Mouse (Mus musculus): ENCODE results near the gene Foxc2.

Gene Foxc2

DNA sequence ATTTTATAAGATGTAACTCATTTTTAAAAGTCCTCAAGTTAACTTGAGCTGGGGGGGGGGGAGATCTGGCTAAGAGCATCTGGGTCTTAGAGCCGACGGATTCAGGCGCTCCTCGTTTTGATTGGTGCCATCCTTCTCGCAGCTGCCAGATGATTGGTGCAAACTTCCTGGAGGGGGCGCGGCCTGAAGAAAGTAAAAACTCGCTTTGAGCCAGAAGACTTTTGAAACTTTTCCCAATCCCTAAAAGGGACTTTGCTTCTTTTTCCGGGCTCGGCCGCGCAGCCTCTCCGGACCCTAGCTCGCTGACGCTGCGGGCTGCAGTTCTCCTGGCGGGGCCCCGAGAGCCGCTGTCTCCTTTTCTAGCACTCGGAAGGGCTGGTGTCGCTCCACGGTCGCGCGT, at the start of gene Foxc2:
Foxc2 (plus strand) TSS at position 224 of the 400 bp plus-strand sequence.
- peak in 1 of 2 experiments; percentile 36 for DNase-seq (ENCODE audit: low spot score in 2 of 2)

DNA sequence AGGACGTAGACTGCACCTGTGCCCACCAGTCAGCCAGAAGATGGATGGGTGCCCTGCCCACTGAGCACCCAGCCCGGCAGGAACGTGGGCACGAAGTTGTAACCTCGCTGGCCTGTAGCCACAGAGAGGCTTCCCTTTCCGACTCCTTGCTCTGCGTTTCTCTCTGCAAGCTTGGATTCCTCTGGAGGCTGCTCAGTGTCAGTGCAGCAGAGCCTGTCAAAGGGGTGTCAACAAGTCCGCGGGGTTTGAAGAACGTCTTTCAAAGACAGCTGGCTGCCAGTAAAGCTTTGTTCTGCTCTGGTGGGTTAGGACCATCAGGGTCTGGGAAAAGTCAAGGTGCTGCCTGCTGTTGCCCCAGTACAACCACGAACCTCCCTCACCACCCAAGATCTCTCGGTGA, 44.5 kb upstream of the Foxc2 start:
- DNase-seq (ENCODE audit: low spot score in 2 of 2), result no peak

GRCm38 (mm10) chr8:121072406-121073130, 43.4 kb upstream of the Foxc2 start:
- DNase-seq (ENCODE audit: low spot score in 2 of 2), result no peak

DNA sequence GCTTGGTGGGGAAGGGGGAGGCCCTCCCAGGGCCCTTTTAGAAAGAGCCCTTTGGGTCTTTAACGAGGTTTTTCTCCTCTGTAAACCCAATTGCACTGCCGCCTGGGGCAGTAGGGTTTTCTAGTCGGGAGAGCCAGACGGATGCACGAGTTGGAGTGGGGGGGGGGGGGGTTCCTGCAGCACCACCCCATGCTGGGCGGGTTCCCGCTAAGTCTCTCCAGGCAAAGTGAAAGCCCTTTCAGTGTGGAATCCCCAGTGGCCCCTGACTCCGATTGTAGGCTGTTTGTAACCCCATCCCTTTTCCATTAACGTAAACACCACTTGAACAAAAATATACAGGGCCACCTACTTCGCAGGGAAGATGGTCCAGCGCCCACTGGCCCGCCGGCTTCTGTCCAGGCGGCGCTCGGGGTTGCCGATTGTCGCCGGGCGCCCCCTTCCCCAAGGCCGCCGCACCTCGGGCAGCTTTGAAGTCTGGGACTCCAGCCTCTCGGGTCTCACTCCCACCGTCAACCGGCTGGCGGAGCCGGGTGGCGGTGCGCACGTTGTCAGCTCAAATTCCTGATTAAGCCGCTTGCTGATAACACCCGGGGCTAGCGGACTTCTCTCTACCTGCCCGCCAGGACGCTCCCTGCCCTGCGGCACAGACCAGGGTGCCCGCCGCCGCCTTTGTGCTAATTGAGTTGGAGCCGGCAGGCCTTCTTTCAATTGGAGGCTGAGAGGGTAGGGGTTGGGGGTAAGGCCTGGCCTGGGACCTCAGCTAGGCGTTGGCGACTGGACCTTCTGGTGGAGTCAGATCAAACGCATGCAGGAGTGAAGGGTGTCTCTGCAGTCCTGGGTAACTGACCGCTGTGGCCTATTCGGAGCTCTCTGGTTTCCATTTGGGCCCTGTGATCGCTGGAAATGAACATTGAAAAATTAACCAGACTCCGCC, 42.5 kb upstream of the Foxc2 start:
- no peak for DNase-seq (ENCODE audit: low spot score in 2 of 2)

DNA sequence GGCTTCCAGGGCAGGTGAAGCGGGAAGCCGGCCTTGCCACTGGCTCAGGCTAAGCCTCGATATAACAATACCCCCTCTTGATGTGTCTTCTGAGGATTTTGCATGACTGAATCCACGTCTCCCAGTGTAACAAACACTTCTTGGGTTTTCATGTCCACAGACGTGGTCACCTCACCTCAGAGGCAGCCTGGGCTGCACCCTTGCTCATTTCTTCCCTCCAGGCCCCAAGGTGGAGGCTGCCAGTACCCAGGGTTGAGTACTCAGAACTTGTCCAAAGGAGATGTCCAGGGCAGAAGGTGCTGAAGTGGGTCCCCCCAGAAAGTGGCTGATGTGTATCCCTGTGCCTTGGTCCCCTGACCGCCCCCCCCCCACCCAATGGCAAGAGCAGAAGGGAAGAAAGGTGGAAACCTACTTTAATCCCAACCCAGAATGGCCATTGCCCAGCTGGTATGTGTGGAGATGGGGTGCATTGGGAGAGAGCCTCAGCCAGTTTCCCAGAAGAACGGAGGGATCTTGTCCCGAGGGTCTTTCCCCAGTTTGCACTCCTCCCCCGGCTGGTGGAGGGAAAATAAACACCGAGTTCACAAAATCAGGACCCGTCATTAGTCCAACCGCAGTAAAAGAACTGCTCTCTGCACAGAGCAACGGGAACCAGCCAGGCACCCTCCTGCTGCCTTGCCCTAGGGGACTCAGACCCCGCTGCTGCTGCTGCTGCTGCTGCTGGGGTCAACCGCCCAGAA, 41.7 kb upstream of the Foxc2 start:
- no peak for DNase-seq (ENCODE audit: low spot score in 2 of 2)

DNA sequence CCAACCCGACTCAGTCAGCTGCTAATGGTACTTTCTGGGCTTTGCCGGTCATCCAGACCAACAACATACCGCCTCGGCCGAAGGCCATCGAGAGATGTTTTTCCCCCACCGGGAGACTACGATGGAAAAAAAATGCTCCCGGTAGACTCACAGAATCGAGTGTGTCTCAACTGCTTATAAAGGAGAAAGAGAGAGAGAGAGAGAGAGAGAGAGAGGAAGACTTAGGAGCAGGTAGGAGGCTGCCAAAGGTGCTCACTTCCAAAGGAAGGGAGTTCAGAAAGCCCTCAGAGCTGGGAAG, 41.2 kb upstream of the Foxc2 start:
- no peak for DNase-seq (ENCODE audit: low spot score in 2 of 2)

DNA sequence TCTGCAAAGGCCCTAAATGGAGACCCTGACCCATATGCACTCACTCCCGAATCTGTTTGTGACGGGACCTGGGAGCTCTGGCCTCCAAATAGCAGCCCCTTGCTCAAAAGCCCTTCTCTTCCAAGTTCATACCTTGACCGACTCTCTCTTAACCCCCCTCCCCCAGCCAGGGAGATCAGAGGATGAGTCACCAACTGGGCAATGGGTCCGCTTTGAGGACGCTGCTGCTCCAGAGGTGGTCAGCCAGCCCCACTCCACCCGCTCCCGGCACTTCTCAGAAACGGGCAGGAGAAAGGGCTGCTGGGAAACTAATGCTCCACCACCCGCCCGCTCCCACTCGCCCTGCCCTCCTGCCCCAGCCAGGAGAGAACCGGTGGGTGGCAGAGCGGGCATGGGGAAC, 40.0 kb upstream of the Foxc2 start:
- DNase-seq (ENCODE audit: low spot score in 2 of 2), result no peak

- DNase-seq (ENCODE audit: low spot score in 2 of 2), result no peak
Observed at GRCm38 (mm10) chr8:121076555-121076954, 39.4 kb upstream of the Foxc2 start.

- DNase-seq (ENCODE audit: low spot score in 2 of 2), result no peak
Observed at GRCm38 (mm10) chr8:121078721-121079120, 37.2 kb upstream of the Foxc2 start.

DNA sequence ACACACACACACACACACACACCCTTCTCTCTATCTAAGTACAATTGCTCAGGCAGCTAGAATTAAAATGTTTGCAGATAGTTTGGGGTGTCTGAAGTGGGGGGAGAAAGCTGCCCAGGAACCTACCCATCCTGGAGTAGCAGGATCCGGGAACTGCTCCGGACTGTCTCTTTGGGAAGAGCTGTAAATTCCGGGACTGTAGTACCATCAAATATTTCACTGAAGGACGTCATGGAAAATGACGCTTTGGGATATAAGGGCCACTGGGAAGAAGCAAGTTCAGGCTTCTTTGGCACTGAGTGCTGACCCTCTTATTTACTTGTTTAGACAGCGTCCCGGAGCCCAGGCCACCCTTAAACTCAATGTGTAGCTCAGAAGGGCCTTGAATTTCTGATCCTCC, 36.8 kb upstream of the Foxc2 start:
- no peak for DNase-seq (ENCODE audit: low spot score in 2 of 2)

DNA sequence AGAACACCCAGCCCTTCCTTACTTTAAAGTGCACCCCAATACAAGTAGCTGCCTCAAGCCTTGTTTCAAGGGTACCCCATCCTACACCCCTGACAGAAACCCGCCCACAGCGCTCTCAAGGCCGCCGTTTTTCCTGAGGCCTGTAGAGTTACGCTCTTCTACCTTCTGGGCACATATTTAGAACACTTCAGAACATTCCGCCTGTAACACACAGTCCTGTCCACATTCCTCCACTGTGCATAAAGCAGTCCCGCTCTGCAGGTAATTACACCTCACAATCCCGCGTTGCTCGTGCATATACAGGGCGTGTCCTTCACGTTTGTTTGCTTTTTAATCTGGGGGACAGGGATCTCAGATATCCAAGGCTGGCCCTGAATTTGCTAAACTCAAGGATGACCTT, 36.0 kb upstream of the Foxc2 start:
- no peak for DNase-seq (ENCODE audit: low spot score in 2 of 2)

- no peak for DNase-seq (ENCODE audit: low spot score in 2 of 2)
Observed at GRCm38 (mm10) chr8:121080361-121081090, 35.4 kb upstream of the Foxc2 start.

- no peak for DNase-seq (ENCODE audit: low spot score in 2 of 2)
Observed at GRCm38 (mm10) chr8:121081398-121081797, 34.6 kb upstream of the Foxc2 start.

- no peak for DNase-seq (ENCODE audit: low spot score in 2 of 2)
Observed at GRCm38 (mm10) chr8:121082218-121083092, 33.5 kb upstream of the Foxc2 start.

DNA sequence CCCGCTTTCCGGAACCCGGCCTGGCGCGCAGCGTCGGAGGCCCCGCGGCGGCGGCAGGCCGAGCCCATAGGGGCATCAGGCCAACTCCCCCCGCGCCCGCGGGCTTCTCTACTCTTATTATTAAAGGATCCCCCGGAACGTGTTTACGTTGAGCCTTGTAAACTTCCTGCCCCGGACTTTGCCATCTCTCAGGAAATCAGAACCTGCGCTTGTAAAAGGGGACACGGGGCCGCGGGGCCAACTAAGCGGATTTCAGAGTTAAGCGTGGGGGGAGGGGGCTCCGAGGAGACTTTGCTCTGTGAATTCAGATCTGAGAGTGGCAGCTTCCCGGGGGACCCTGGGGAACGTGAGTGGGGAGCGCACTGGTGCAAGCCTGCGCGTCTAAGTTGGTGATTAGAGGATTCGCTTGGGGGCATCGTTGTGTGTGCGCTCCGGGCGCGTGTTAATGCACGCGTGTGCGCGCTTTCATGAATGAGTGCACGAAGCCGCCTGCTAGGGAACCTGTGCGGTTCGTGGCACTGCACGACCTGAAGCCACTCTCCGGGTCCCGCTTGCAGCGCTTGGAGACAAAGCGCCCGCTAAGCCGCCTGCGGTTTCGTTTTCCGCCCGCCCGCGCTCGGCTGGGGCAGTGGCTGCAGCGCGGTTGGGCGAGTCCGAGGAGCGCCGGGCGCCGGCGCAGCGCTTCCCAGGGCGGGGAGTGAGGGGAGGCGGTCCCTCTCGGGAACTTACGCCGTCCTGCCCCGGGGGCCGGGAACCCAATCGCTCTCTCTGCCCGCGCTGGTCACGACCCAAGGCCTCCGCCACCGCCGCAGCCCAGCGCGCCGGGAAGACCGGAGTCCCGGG, 32.7 kb upstream of the Foxc2 start:
- no peak for DNase-seq (ENCODE audit: low spot score in 2 of 2)

GRCm38 (mm10) chr8:121083936-121084209, 32.1 kb upstream of the Foxc2 start:
- no peak for DNase-seq (ENCODE audit: low spot score in 2 of 2)

DNA sequence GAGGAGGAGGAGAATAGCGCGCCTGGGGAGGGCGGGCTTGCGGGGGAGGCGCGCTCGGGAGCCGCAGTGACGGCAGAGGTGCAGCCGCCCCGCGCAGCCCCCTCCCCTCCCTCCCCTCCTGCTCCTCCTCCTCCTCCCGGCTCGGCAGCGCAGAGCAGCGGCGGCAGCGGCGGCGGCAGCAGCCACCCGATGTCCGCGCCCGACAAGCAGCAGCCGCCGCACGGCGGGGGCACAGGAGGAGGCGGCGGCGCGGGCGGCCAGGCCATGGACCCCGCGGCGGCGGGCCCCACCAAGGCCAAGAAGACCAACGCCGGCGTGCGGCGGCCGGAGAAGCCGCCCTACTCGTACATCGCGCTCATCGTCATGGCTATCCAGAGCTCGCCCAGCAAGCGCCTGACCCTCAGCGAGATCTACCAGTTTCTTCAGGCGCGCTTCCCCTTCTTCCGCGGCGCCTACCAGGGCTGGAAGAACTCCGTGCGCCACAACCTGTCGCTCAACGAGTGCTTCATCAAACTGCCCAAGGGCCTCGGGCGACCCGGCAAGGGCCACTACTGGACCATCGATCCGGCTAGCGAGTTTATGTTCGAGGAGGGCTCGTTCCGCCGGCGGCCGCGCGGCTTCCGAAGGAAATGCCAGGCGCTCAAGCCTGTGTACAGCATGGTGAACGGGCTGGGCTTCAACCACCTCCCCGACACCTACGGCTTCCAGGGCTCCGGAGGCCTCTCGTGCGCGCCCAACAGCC, 31.6 kb upstream of the Foxc2 start, which contains the start of gene Foxf1:
Foxf1 (plus strand) TSS at position 177 of the 742 bp plus-strand sequence.
- DNase-seq (ENCODE audit: low spot score in 2 of 2), result no peak

DNA sequence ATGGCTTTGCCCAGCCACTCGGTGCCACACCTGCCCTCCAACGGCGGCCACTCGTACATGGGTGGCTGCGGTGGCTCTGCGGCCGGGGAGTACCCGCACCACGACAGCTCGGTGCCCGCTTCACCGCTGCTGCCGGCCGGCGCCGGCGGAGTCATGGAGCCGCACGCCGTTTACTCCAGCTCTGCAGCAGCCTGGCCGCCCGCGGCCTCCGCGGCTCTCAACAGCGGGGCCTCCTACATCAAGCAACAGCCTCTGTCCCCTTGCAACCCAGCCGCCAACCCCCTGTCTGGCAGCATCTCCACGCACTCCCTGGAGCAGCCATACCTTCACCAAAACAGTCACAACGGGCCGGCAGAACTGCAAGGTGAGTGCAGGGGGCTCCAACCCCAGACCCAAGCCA, 31.0 kb upstream of the Foxc2 start:
- DNase-seq (ENCODE audit: low spot score in 2 of 2), result no peak

- DNase-seq (ENCODE audit: low spot score in 2 of 2), result no peak
Observed at GRCm38 (mm10) chr8:121085561-121085960, 30.4 kb upstream of the Foxc2 start.

Measured in frontal cortex, postnatal 25 days (tissue).